In the genomic region with DNA sequence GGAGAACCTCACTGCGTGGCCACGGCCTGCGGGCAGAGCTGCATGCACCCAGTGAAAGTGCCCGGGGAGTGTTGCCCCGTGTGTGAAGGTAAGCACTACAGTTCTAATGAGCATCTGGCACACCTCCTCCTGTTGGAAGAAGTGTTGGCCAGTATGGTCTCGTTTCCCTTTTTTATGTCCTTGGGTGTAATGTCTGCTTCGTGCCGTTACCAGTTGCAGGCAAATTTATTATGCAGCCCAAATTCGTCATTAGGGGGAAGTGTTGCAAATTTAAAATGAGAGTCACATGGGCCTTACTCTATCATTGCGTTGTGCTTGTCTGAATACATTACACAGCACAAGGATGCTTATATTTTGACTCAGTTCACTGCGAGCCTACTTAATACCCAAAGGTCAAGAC, we compare ENCODE assay signal across 17 mouse cellular contexts.
"Had no signal": no experiment of that assay in that cellular context is flagged by ENCODE, and none has a peak within 500 bp of the region (broad histone marks: within the 10 kb centered on the region; RNA-seq: fewer than 3 reads in every experiment).

No protein-coding gene starts in this region.

- H3K9ac ChIP-seq: liver, embryonic 12.5 days; liver, embryonic 14.5 days; lung, embryonic 14.5 days; midbrain, embryonic 12.5 days; neural tube, embryonic 12.5 days; stomach, embryonic 15.5 days had no signal

- H3K27me3 ChIP-seq: liver, embryonic 12.5 days; midbrain, embryonic 12.5 days; neural tube, embryonic 12.5 days; stomach, embryonic 15.5 days had no signal

- H3K36me3 ChIP-seq: stomach, embryonic 15.5 days had no signal

- H3K4me2 ChIP-seq: liver, embryonic 12.5 days; lung, embryonic 14.5 days; midbrain, embryonic 12.5 days; neural tube, embryonic 12.5 days; stomach, embryonic 15.5 days had no signal

- H3K27ac ChIP-seq: liver, embryonic 12.5 days; liver, embryonic 14.5 days; midbrain, embryonic 10.5 days; midbrain, embryonic 12.5 days; neural tube, embryonic 12.5 days; stomach, embryonic 15.5 days; stomach, postnatal 0 days had no signal

- H3K4me1 ChIP-seq: midbrain, embryonic 10.5 days; midbrain, embryonic 12.5 days; neural tube, embryonic 12.5 days; stomach, embryonic 15.5 days had no signal

- DNase-seq: lung, adult 18-20 months; lung, embryonic 14.5 days; lung, postnatal 10 days; lung, postnatal 4 days; right cerebral cortex, postnatal 14 days; thymus, adult 2 months; thymus, postnatal 25 days; thymus, postnatal 4 days had no signal

- ATAC-seq: liver, embryonic 12.5 days; midbrain, embryonic 16.5 days had no signal

- H3K9me3 ChIP-seq: liver, embryonic 12.5 days; midbrain, embryonic 10.5 days; midbrain, embryonic 12.5 days; neural tube, embryonic 12.5 days; stomach, embryonic 15.5 days had no signal

- H3K4me3 ChIP-seq: liver, embryonic 12.5 days; midbrain, embryonic 10.5 days; midbrain, embryonic 12.5 days; myocyte; neural tube, embryonic 12.5 days; stomach, embryonic 15.5 days had no signal
